Mouse (Mus musculus): Measurements from ENCODE around the gene Fgfr2. TPM values are rescaled to one million over a fixed set of nuclear protein-coding genes. Genes with fewer than 3 reads are reported as not detected.

Fgfr2 gene
- total RNA-seq, 2 experiments from 2014 or later: 47.6 to 49.5 TPM

DNA sequence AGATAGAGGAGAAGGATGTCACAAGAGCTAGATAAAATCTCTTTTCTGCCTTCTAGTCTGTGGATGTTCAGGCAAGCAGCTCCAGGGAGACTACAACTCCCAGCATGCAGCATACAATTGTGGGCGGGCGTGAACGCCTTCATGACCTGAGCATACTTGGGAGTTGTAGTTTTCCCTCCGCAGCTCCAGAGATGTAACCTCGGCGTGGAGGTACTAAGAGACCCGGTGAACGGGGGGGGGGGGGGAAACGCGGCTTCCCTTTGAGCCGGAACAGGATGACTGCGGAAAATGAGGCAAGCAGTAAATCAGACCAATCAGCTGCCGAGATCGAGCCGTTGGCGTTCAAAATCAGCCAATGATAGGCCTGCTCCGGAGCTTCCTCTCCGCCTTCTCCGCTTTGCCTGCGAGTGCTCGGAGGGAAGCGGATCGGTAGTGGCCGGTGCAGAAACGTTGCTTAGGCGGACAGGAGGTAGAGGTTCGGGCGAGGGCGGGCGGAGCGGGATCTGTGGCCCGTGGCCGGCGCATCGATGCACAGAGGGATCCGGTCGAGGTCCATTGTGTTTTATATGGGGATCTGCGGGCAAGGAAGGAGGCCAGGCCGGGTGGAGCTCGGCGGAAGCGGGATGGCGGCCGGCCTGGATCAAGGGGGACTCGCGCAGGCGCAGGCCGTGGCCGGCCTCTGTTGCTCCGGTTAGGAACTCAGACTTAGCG, 1563.0 kb downstream of the Fgfr2 start, which contains the start of gene Bub3:
Gene Bub3, plus strand, starts transcription at position 237 of the 711 bp plus-strand sequence.
- Histone ChIP-seq H3K27ac (peak within 1 kb of the TSS; percentile 98), H3K4me3 (peak within 1 kb of the TSS; percentile 88)
- no peak for TF ChIP-seq CTCF (conservative IDR thresholded peaks at IDR 0.05)
- DNase-seq (ENCODE audit: low spot score in 2 of 2): peak; percentile 88 to 95

DNA sequence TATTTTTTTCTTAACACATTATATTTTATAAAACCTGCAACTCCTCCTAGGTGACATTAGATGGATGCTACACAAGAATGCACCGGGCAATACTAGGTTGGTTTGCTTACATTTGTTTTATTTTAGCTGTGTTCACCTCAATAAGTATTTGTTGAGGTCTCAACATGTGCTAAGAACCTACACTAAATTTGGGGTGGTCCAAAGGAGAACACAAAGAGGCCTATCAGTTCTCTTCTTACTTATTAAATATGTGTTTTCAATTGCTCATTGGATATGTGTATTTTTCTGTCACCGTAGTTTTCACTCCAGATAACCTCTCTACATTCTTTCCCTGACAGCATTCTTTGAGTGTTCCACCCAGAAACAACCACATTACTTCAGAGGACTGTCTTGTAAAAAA, 1565.4 kb downstream of the Fgfr2 start:
- no peak for DNase-seq (ENCODE audit: low spot score in 2 of 2)
- no peak overlapping the region for H3K27ac ChIP-seq
- TF ChIP-seq CTCF (conservative IDR thresholded peaks at IDR 0.05): no peak
- no peak overlapping the region for H3K4me3 ChIP-seq

DNA sequence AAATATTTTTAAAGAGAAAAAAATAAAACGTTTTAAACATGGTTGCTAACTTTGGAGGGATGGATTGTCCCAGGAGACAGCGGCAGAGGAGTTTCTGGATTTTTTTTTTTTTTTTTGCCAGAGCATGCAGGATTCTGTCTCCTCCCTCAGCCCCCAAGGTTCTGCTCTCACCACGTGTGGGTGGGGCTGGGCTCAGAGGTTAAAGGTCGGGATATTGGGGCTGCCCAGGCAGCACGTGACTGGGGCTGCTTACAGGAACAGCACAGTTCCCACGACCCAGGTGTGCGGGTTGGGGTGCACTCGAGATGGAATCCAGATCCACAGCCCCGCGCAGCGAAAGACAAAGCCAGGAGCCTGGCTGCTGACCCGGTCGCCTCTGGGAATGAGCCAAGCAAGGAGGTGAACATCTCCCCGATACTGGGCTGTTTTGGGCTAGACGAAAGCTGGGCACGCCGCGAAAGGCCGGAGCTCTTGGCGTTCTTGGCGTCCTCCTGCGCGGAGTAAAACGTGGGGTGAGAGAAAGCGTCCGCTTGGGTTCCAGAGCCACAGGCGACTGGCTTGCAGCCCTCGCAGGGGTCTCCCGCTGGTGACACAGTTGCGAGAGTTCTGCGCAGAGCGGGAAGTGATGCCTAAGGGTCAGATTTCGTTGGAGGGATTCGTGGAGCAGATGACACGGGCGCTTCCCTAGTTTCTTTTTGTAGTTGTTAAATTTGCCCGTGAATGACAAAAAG, 1566.4 kb downstream of the Fgfr2 start:
- DNase-seq (ENCODE audit: low spot score in 2 of 2): no peak
- Histone ChIP-seq H3K27ac (no peak overlapping the region), H3K4me3 (no peak overlapping the region)
- TF ChIP-seq CTCF (conservative IDR thresholded peaks at IDR 0.05): no peak

DNA sequence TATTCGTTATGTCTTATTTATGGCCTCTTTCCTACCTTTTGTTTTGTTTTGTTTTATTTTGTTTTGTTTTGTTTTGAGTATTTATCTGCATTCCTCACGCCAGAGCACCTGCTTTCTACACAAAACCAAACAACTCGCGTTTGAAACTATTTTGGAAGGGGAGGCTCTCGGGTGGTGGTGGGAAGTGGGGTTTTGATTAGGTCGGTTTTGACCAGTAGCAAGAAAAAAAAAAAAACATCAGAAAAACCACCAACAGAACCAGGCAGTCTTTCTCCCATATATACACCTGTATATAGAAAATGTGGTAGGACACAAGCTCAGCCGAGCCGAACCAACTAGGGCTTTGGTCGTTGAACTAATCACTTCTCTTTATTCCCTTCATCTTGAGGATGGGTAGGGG, 1567.0 kb downstream of the Fgfr2 start:
- no peak for TF ChIP-seq CTCF (conservative IDR thresholded peaks at IDR 0.05)
- H3K4me3 ChIP-seq: no peak overlapping the region
- DNase-seq (ENCODE audit: low spot score in 2 of 2): no peak
- no peak overlapping the region for H3K27ac ChIP-seq

GRCm38 (mm10) chr7:131555301-131556081, 1567.7 kb downstream of the Fgfr2 start:
- Histone ChIP-seq H3K4me3 (peak overlapping the region; percentile 13; the same call in 1 of the 2 replicates), H3K27ac (no peak overlapping the region)
- TF ChIP-seq CTCF (conservative IDR thresholded peaks at IDR 0.05): peak; percentile 26
- DNase-seq (ENCODE audit: low spot score in 2 of 2): no peak

DNA sequence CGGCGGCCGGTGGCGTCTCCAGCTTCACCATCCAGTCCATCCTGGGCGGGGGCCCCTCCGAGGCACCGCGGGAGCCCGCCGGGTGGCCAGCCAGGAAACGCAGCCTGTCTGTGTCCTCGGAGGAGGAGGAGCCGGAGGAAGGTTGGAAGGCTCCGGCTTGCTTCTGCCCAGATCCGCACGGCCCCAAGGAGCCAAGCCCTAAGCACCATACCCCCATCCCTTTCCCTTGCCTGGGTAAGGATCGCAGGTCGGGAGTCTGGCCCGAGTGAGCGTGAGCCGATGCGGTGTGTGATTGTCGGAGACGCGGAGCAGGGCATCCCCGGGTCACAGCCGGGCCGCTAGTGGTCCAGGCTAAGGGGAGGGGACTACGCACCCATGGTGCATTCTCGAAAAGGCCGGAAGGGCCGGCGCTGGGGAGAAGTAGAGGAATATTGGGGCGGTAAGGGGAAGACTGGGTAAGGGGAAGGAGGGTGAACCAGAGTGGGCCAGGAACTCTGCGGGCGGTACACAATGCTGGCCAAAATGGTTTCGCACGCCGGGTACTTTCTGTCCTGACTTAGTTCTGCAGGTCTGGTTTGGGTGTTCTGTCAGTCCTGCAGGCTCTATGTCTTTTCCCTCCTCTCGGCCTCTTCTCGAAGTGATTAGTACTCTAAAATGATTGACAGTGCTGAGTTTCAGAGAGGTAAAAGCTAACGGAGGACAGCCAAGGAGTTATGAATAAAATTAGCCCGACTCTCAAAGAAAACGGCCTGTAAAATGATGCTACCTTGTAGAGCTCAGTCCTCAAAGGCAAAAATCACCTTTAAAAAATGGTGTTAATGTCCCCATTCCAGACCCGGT, 1568.6 kb downstream of the Fgfr2 start:
- Histone ChIP-seq H3K27ac (no peak overlapping the region), H3K4me3 (no peak overlapping the region; the same call in 1 of the 2 replicates)
- DNase-seq (ENCODE audit: low spot score in 2 of 2): no peak
- TF ChIP-seq CTCF (conservative IDR thresholded peaks at IDR 0.05): no peak

- no peak overlapping the region for H3K27ac ChIP-seq
- H3K4me3 ChIP-seq: no peak overlapping the region
- no peak for TF ChIP-seq CTCF (conservative IDR thresholded peaks at IDR 0.05)
- DNase-seq (ENCODE audit: low spot score in 2 of 2): no peak
These were observed 1569.4 kb downstream of the Fgfr2 start for GRCm38 (mm10) chr7:131553771-131554175.

DNA sequence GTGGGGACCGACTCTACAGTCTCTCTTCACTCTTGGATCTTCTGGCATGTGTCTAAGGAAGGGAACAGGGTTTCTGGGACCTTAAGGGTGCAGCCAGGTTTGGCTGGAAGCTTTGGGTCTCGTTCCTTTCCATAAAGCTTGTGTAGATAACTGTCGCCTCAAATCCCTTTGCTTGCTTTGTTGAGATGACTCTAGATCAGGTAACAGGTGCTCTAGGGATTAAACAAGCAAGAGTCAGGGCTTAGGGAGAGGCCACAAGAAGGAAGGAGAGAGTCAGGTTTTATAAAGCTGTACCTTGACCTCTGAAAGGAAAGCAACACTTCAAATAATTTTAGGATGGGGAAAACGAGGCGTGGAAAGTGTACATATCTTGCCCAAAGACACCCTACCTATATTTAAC, 1570.4 kb downstream of the Fgfr2 start:
- H3K27ac ChIP-seq: no peak overlapping the region
- TF ChIP-seq CTCF (conservative IDR thresholded peaks at IDR 0.05): no peak
- no peak overlapping the region for H3K4me3 ChIP-seq
- no peak for DNase-seq (ENCODE audit: low spot score in 2 of 2)

DNA sequence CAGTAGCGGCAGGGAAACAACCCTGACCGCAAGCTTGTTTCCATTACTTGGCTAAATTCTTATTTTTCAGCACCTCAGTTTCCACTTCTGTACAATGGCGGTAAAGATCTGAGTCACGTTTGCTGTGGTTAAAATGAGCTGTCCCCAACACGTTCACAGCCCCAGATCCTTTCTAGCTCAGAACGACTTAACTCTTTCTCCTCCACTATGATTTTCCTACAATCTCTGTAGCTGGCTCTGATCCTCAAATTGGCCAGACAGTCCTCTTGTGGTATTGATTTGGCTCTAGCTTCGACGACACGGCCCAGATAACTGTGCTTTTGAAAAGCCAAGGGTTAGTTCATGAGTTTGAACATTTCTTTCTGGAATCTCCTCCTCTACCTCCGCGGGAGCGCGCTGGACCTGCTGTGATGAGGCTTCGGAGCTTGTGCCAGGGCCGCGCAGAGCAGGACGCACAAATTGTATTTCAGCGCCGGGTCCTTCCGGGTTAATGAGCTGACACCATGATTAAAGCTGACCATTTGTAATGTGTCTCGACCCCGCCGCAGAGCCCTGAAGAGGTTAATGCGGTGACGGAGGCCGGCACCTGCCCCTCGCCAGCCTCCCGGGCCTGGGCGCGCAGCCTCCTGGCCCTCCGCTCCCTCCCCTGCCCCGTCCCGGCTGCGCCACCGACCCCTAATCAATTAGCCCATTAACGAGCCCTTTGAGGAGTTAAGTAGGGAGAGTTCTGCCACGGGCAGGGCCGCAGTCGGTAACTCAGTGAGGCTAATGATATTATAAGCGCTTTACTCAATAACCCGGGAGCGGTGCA, 1571.0 kb downstream of the Fgfr2 start:
- DNase-seq (ENCODE audit: low spot score in 2 of 2): no peak
- TF ChIP-seq CTCF (conservative IDR thresholded peaks at IDR 0.05): no peak

DNA sequence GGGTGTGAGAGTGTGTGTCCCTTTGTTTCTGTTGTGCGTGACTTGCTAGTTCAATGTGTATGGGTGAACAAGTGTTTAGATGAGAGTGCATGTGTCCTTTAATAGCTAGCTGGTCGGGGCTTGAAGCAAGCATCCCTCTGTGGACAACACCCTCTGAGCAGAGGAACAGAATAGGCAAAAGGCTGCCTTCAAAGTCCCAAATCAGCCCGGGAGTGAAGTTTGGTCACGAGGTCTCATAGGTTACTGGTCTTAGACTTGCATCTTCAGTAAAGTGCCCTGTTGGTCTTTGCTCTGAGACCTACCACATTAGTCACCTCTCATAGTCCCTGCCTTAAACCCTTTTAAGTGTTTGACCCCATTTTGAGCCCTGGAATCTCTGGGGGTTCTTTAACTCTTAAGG, 1571.7 kb downstream of the Fgfr2 start:
- H3K4me3 ChIP-seq: no peak overlapping the region
- TF ChIP-seq CTCF (conservative IDR thresholded peaks at IDR 0.05): no peak
- no peak for DNase-seq (ENCODE audit: low spot score in 2 of 2)
- H3K27ac ChIP-seq: no peak overlapping the region

More for the DNA sequence above, 1571.0 kb downstream of the Fgfr2 start:
- H3K27ac ChIP-seq: no peak overlapping the region
- no peak overlapping the region for H3K4me3 ChIP-seq

DNA sequence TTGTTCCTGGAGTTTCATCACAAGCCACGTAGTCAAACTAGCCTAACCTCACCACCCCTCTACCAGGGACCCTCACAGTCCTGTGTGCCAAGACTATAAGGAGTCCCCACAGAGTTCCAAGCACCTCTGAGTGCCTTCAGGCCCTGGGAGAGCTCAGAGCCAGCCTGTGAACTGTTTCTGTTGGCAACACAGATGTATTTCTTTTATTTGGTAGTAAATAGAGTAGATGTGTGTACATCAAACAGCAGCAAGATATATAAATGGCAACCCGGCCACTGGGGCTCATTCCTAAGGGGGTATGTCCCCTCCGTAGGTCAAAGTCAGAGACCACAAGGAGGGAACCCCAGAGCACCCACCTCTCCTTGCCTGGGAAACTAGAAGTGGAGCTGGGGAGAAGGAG, 1574.7 kb downstream of the Fgfr2 start, which contains the start of gene Hmx2:
Gene Hmx2, plus strand, starts transcription at position 301 of the 400 bp plus-strand sequence.
- DNase-seq (ENCODE audit: low spot score in 2 of 2): no peak
- Histone ChIP-seq H3K4me3 (no peak within 1 kb of the TSS), H3K27ac (no peak within 1 kb of the TSS)
- TF ChIP-seq CTCF (conservative IDR thresholded peaks at IDR 0.05): no peak
